Mouse (Mus musculus) E14TG2a.4 (cell line): ENCODE data around the gene Cic.

ENCODE experiments used
- CTCF ChIP-seq: conservative IDR thresholded peaks from 2 replicates; pipeline ENCODE4 v1.5.1; 2014; ENCODE audit warnings: low read length
- NANOG ChIP-seq: IDR thresholded peaks from 2 replicates; pipeline ENCODE4 v1.6.1; 2014; ENCODE audit warnings: borderline replicate concordance, low read length, mixed read lengths

DNA sequence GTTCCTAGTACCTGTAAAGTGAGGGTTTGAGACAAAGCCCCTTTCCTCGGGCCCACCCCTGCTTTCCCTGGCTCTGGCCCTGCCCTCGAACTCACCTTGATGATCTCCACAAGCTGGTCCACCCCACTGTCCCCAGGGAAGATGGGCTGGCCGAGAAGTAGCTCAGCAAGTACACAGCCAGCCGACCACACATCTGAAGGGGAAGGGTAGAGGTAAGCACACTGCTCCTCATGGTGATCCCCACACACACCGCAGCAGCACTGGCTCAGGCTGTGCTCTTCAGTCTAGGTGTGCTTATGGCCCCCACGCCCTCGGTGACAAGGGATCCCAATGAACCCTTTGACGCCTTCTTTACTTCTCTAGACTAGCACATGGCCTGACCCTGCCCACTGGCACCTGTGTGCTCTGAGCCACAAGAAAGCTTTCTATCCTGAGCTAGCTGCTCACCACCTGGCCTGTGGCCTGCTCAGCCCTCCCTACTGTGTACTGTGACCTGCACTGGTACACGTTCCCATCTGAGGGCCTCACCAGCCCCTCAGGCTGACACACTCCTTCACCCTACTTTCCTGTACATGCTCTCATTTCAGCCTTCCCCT, 36.7 kb upstream of the Cic start:
- no peak for TF ChIP-seq CTCF
- TF ChIP-seq NANOG: no peak
